Mouse (Mus musculus) testis, adult 2 months (tissue): ENCODE measurements around the gene Trim15. TPM values are rescaled to one million over a fixed set of nuclear protein-coding genes. Genes with fewer than 3 reads are reported as not detected.
"Not testable (repeated sequence)": the region's sequence is repeated elsewhere in the genome, so short reads cannot be mapped to it uniquely, and the experiment has no call there.

Experiments
- H3K27ac ChIP-seq: fragments of 200-500 bp; 2 replicates; pipeline ENCODE4 v1.5.1; 2012; ENCODE audit warnings: low read depth, low read length; ENCODE audit not compliant: control insufficient read depth, insufficient read depth
- H3K27me3 ChIP-seq: fragments of 200-500 bp; 2 replicates; pipeline ENCODE4 v1.6.1; 2012; ENCODE audit warnings: mild to moderate bottlenecking, low read length, moderate library complexity; ENCODE audit not compliant: control insufficient read depth, insufficient read depth
- H3K36me3 ChIP-seq: fragments of 200-500 bp; 2 replicates; pipeline ENCODE4 v1.6.1; 2012; ENCODE audit warnings: mild to moderate bottlenecking, low read length; ENCODE audit not compliant: control insufficient read depth, insufficient read depth
- H3K4me1 ChIP-seq: fragments of 200-500 bp; 2 replicates; pipeline ENCODE4 v1.6.1; 2012; ENCODE audit warnings: low read length; ENCODE audit not compliant: control insufficient read depth, insufficient read depth
- H3K4me3 ChIP-seq: fragments of 200-500 bp; 2 replicates; pipeline ENCODE4 v1.5.1; 2012; ENCODE audit warnings: low read depth, mild to moderate bottlenecking, low read length, moderate library complexity, mixed read lengths; ENCODE audit not compliant: control insufficient read depth
- CTCF ChIP-seq: fragments of 200-500 bp; IDR thresholded peaks from 2 replicates; pipeline ENCODE4 v1.5.1; 2012; ENCODE audit warnings: low read depth, mild to moderate bottlenecking, inconsistent platforms, low read length, moderate library complexity; ENCODE audit not compliant: control insufficient read depth, insufficient read depth, insufficient replicate concordance
- POLR2A ChIP-seq: fragments of 200-500 bp; IDR thresholded peaks from 2 replicates; pipeline ENCODE4 v1.6.1; 2012; ENCODE audit warnings: low read depth, mild to moderate bottlenecking, inconsistent platforms, low read length, moderate library complexity; ENCODE audit not compliant: control insufficient read depth
- polyA plus RNA-seq: library from polyadenylated mRNA; depleted of rRNA; stranded (reverse); fragments of >200 nt; gene quantifications from 2 replicates; pipeline ENCODE4 v1.2.3, GENCODE M21; 2012

Gene Trim15
- polyA plus RNA-seq, 1 experiment, result not detected

DNA sequence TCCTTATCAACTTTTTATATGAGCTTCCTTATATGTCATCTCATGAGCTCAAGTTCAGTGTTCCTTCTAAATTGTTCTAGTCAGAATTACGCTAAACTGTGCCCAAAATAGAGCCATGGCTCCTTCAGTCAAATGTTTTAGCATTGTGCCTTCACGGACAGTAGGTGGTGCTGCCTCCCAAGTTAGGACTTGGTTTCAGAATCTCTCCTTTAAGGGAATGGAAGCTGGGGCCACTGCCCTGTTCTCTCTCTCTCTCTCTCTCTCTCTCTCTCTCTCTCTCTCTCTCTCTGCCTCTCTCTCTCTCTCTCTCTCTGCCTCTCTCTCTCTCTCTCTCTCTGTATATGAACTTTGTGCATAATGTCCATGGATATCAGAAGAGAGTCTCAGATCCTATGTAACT, 25.4 kb upstream of the Trim15 start:
- Histone ChIP-seq H3K4me1 (no peaks in the 10 kb centered on the region), H3K27ac (no peak overlapping the region), H3K4me3 (no peak overlapping the region), H3K36me3 (no peaks in the 10 kb centered on the region), H3K27me3 (no peaks in the 10 kb centered on the region)
- TF ChIP-seq CTCF (no peak), POLR2A (no peak)

DNA sequence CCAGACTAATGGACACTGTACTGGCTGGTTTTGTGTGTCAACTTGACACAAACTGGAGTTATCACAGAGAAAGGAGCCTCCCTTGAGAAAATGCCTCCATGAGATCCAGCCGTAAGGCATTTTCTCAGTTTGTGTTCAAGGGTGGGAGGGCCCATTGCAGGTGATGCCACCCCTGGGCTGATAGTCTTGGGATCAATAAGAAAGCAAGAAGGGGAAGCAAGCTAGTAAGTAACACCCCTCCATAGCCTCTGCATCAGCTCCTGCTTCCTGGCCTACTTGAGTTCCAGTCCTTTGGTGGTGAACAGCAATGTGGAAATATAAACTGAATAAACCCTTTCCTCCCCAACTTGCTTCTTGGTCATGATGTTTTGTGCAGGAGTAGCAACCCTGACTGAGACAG, 24.5 kb upstream of the Trim15 start:
- not testable (repeated sequence) for H3K4me1 ChIP-seq, H3K27ac ChIP-seq, H3K4me3 ChIP-seq, H3K36me3 ChIP-seq, H3K27me3 ChIP-seq

DNA sequence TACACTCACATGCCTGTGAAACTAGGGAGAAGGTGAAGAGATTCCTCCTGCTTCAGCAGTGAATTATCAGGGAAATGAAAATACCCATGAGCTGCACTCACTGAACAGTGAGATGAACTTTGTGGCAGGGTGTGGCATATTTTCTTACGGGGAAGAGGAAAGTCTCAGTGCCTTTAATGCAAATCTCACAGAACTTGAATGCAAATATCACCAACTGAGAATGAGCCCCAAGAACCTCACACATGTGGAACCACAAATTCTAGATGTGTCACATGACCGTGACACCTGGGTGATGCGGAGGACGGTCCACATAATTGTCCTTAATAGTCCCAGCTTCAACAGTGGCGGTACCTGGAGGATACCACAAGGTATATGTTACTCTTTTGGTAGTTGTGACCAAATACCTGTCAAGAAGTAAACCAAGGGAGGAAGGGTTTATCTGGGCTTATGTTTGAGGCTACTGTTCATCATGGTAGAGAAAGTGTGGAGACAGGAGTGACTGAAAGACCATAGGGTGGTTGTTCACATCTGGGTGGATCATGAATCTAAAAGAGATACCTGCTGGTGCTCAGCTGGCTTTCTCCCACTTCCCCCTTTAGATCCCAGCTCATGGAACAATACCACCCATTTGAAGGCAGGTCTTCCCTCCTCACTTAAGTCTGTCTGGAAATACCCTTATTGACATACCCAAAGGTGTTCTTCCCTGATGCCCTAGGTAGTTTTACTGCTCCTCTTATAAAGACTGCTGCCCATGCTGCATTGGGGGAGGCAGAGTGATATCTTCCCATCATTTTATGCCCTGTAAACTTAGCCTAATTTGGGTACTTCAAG, 23.3 kb upstream of the Trim15 start, which contains the start of gene Trim40:
Gene Trim40, minus strand, starts transcription at position 51 of the 831 bp plus-strand sequence.
- no peaks in the 10 kb centered on the region for H3K4me1 ChIP-seq

DNA sequence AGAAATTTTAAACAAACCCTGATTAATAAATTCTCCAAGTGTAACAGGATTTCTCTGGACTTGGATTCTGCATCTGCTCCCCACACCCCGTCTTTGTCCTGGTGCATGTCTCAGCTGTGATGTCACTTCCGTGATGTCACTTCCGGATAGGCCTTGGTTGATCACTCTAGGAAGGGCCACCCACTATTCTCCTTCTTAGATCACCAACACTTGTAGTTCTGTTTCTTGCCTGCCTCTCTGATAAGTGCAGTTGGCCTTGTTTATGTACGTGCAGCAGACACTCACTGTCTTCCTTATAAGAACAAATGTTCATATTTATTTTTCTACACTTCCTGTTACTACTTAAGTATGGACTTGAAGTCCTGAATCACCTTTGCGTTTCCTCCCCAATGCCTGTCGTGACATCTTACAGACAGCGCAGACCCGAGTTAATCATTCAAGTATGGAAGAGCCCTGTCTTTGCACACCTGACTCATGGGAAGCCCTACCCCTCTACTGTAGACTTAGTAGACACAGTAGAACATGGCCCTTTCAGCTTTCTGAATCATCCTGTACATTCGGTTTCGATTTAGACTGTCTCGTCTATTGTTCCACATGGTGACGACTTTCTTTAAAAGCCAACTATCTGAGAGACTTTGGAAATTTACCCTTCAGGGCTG, 18.3 kb upstream of the Trim15 start:
- Histone ChIP-seq H3K27me3 (no peaks in the 10 kb centered on the region), H3K27ac (no peak overlapping the region), H3K4me1 (no peaks in the 10 kb centered on the region), H3K36me3 (no peaks in the 10 kb centered on the region), H3K4me3 (no peak overlapping the region)
- TF ChIP-seq CTCF, result no peak

More for the DNA sequence above, 23.3 kb upstream of the Trim15 start, which contains the start of gene Trim40:
- Histone ChIP-seq H3K4me3 (no peak within 1 kb of the TSS), H3K27me3 (no peaks in the 10 kb centered on the region), H3K27ac (no peak within 1 kb of the TSS), H3K36me3 (no peaks in the 10 kb centered on the region)
- TF ChIP-seq CTCF (no peak), POLR2A (no peak)

DNA sequence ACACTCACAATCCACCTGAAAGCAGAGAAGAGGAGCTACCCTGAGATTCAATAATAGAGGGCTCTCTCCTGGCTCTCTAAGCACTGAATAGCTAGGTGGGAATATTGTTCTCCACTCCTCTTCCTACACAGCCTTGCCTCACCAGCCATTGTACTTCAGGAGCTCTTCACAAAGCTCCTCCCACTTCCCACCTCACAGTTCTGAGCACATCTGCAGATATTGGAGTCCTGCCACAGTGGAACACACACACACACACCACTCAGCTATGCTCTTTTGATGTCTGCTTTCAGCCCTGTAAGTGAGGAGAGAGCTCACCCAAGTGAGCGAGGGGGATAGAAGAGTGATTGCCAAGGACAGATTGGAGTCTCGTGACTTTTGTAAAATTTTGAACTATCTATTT, 16.3 kb upstream of the Trim15 start:
- Histone ChIP-seq H3K27me3 (no peaks in the 10 kb centered on the region), H3K4me3 (no peak overlapping the region), H3K4me1 (no peaks in the 10 kb centered on the region), H3K27ac (no peak overlapping the region), H3K36me3 (no peaks in the 10 kb centered on the region)
- TF ChIP-seq CTCF, result no peak
- no peak for TF ChIP-seq POLR2A

DNA sequence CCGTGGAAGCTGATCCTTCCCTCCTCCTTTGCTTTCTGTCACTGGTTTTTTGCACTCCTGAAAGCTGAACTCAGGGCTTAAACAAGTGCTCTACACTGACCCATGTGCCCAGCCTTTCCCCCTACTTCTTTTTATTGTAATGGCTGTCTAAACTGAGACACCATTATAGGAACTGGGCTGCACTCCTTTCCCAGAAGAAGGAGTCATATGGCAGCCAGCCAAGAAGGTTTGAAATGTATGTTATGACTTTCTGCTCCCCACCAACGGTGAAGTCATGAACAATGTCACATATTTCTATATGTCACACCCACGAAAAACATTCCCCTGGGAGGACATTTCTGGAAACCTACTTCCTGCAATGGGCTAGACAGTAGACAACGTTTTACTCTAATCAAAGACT, 7.6 kb upstream of the Trim15 start:
- no peak for TF ChIP-seq CTCF
- no peak for TF ChIP-seq POLR2A
- no peak overlapping the region for H3K27ac ChIP-seq
- H3K27me3 ChIP-seq, result no peaks in the 10 kb centered on the region
- peaks cover 5% of the 10 kb centered on the region for H3K4me1 ChIP-seq
- H3K4me3 ChIP-seq, result no peak overlapping the region
- H3K36me3 ChIP-seq, result no peaks in the 10 kb centered on the region

DNA sequence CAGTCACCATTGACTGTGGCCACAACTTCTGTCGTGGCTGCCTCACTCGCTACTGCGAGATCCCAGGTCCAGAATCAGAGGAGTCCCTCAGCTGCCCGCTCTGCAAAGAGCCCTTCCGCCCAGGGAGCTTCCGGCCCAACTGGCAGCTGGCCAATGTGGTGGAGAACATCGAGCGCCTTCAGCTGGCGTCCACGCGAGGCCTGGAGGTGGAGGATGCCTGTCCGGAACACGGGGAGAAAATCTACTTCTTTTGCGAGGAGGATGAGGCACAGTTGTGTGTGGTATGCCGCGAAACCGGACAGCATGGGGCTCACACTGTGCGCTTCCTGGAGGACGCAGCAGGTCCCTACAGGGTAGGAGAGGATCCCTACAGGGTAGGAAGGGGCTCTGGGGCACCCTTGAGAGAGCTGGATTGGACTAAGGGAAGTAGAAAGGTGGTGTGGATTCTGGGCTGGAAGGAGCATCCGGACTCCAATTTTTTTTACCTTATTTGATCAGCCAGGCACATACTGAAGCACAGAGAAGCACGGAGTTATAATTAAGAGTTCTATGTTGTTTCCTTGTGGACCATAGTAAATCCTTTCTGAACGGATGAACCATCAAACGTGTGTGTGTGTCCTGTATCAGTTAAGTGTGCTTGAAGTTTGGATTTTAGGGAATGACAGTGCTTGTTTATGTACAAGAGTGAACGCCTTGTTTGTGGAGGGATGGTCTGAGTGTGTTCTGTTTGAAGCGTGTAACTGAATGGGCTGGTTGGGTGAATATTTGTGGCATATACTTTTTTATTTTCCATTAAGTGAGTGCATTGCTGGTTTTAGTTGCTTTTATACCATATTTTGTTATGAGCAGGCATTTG, 3.2 kb upstream of the Trim15 start:
- H3K4me1 ChIP-seq, result peaks cover 12% of the 10 kb centered on the region
- no peaks in the 10 kb centered on the region for H3K27me3 ChIP-seq
- H3K27ac ChIP-seq, result no peak overlapping the region
- TF ChIP-seq POLR2A (no peak), CTCF (no peak)
- peak overlapping the region; percentile 3 for H3K4me3 ChIP-seq
- no peaks in the 10 kb centered on the region for H3K36me3 ChIP-seq
